Mouse (Mus musculus) megakaryocyte, embryonic 14.5 days (primary cell): ENCODE measurements around the gene Zmym5. TPM values are rescaled to one million over a fixed set of nuclear protein-coding genes. Genes with fewer than 3 reads are reported as not detected.
"Not testable (repeated sequence)": the region's sequence is repeated elsewhere in the genome, so short reads cannot be mapped to it uniquely, and the experiment has no call there.

Source experiments
- H3K27me3 ChIP-seq: replicated peaks from 2 replicates; pipeline ENCODE3; 2012; ENCODE audit warnings: inconsistent platforms
- H3K36me3 ChIP-seq: replicated peaks from 2 replicates; pipeline ENCODE3; 2012; ENCODE audit warnings: low read length, inconsistent platforms, mixed read lengths
- H3K4me1 ChIP-seq: 2 replicates; pipeline ENCODE4 v1.6.1; 2012; ENCODE audit warnings: inconsistent platforms
- H3K4me3 ChIP-seq: replicated peaks from 2 replicates; pipeline ENCODE3; 2012; ENCODE audit warnings: moderate library complexity, mild to moderate bottlenecking, inconsistent platforms
- H3K9me3 ChIP-seq: 2 replicates; pipeline ENCODE4 v1.6.1; 2012; ENCODE audit warnings: inconsistent platforms
- FLI1 ChIP-seq: IDR thresholded peaks from 2 replicates; pipeline ENCODE4 v1.6.1; 2012; ENCODE audit warnings: low read length, inconsistent platforms, mixed read lengths
- GATA1 ChIP-seq: IDR thresholded peaks from 3 replicates; pipeline ENCODE4 v1.6.1; 2012; ENCODE audit warnings: mixed read lengths, low read length, inconsistent platforms, borderline replicate concordance
- polyA plus RNA-seq: library from polyadenylated mRNA; stranded (reverse); fragments of >175 nt; gene quantifications from 2 replicates; pipeline ENCODE4 v1.2.3, GENCODE M21; 2012; ENCODE audit warnings: low replicate concordance; ENCODE audit not compliant: insufficient read depth

Zmym5 gene
- polyA plus RNA-seq, 1 experiment: 1.5 TPM

- Histone ChIP-seq H3K27me3 (no peaks in the 10 kb centered on the region), H3K4me3 (peak overlapping the region; percentile 96), H3K9me3 (no peaks in the 10 kb centered on the region), H3K36me3 (peaks cover 9% of the 10 kb centered on the region), H3K4me1 (peaks cover 57% of the 10 kb centered on the region)
- TF ChIP-seq GATA1: no peak
- TF ChIP-seq FLI1: no peak
Observed at GRCm38 (mm10) chr14:56777360-56778136, 34.0 kb downstream of the Zmym5 start.

GRCm38 (mm10) chr14:56776571-56777238, 34.8 kb downstream of the Zmym5 start:
- no peak for TF ChIP-seq FLI1
- TF ChIP-seq GATA1: no peak
- no peaks in the 10 kb centered on the region for H3K9me3 ChIP-seq
- peaks cover 15% of the 10 kb centered on the region for H3K36me3 ChIP-seq
- H3K27me3 ChIP-seq: no peaks in the 10 kb centered on the region
- peak overlapping the region; percentile 96 for H3K4me3 ChIP-seq
- peaks cover 58% of the 10 kb centered on the region for H3K4me1 ChIP-seq

GRCm38 (mm10) chr14:56775416-56775815, 36.1 kb downstream of the Zmym5 start:
- no peak for TF ChIP-seq GATA1
- no peak for TF ChIP-seq FLI1
- Histone ChIP-seq H3K27me3 (no peaks in the 10 kb centered on the region), H3K9me3 (no peaks in the 10 kb centered on the region), H3K4me3 (no peak overlapping the region), H3K4me1 (peaks cover 63% of the 10 kb centered on the region), H3K36me3 (peaks cover 26% of the 10 kb centered on the region)

- H3K4me3 ChIP-seq, H3K27me3 ChIP-seq, H3K9me3 ChIP-seq: not testable (repeated sequence)
- Histone ChIP-seq H3K4me1 (peaks cover 43% of the 10 kb centered on the region), H3K36me3 (peaks cover 74% of the 10 kb centered on the region)
Observed at GRCm38 (mm10) chr14:56766438-56766837, 45.1 kb downstream of the Zmym5 start.

GRCm38 (mm10) chr14:56765117-56765516, 46.4 kb downstream of the Zmym5 start:
- not testable (repeated sequence) for H3K9me3 ChIP-seq
- Histone ChIP-seq H3K36me3 (peaks cover 75% of the 10 kb centered on the region), H3K4me1 (peaks cover 39% of the 10 kb centered on the region)

GRCm38 (mm10) chr14:56751282-56751681, 60.2 kb downstream of the Zmym5 start:
- no peak overlapping the region for H3K4me3 ChIP-seq
- H3K27me3 ChIP-seq: no peaks in the 10 kb centered on the region
- no peaks in the 10 kb centered on the region for H3K9me3 ChIP-seq
- H3K36me3 ChIP-seq: peaks cover 81% of the 10 kb centered on the region
- TF ChIP-seq FLI1 (no peak), GATA1 (no peak)
- peaks cover 23% of the 10 kb centered on the region for H3K4me1 ChIP-seq

More at GRCm38 (mm10) chr14:56765117-56765516, 46.4 kb downstream of the Zmym5 start:
- not testable (repeated sequence) for H3K4me3 ChIP-seq, H3K27me3 ChIP-seq

Other genes starting within 250 kb of the Zmym5 start
- gene Cenpj, start 236.3 kb downstream of the Zmym5 start, polyA plus RNA-seq: 1.4 TPM in 1 of 2 replicates, not detected in the other
- gene Parp4, start 236.1 kb downstream of the Zmym5 start, polyA plus RNA-seq: 1.8 and 2.4 TPM in 2 replicates
- 1.9 and 5.5 TPM in 2 replicates for gene Mphosph8, start 143.5 kb downstream of the Zmym5 start, polyA plus RNA-seq
- 1.7 and 4.4 TPM in 2 replicates for gene Pspc1, start 33.4 kb downstream of the Zmym5 start, polyA plus RNA-seq
- 1.2 TPM in 1 of 2 replicates, not detected in the other for gene Zmym2, start 74.9 kb upstream of the Zmym5 start, polyA plus RNA-seq
- gene Gja3, start 246.4 kb upstream of the Zmym5 start, polyA plus RNA-seq: not detected in 2 replicates